Mouse (Mus musculus): Measurements from ENCODE around the gene Gm12253. TPM values are rescaled to one million over a fixed set of nuclear protein-coding genes. Genes with fewer than 3 reads are reported as not detected.

Gene Gm12253
- total RNA-seq (2014; rRNA removed) (not detected in 2 replicates), polyA plus RNA-seq (2015; fragmentation: Nextera tagmentation; extraction: Ambion mirVana) (not detected in 2 replicates)

GRCm38 (mm10) chr11:58432259-58432658 lies at the start of gene Gm12253:
Gm12253 (plus strand) TSS chr11:58432559.
- 84% methylated on average over 3 of the region's 3 CpGs for WGBS
- Histone ChIP-seq H3K36me3 (ENCODE audit: insufficient read depth, low read length) (no peaks in the 10 kb centered on the region), H3K4me3 (ENCODE audit: low read depth, low read length) (no peak within 1 kb of the TSS), H3K4me2 (ENCODE audit: low read depth, low read length, poor library complexity, severe bottlenecking) (no peak within 1 kb of the TSS), H3K4me1 (ENCODE audit: insufficient read depth, low read length) (no peaks in the 10 kb centered on the region), H3K27me3 (ENCODE audit: insufficient read depth, low read length) (no peaks in the 10 kb centered on the region), H3K27ac (ENCODE audit: low read depth, low read length) (no peak within 1 kb of the TSS), H3K9ac (replicated peaks; ENCODE audit: low read length, poor library complexity, severe bottlenecking) (no peak within 1 kb of the TSS), H3K9me3 (ENCODE audit: low read length) (no peaks in the 10 kb centered on the region)
- ATAC-seq (ENCODE audit: low FRiP score): no peak
- no peak for TF ChIP-seq CTCF (IDR thresholded peaks at IDR 0.05)
- no peak for DNase-seq (ENCODE audit: low spot score)

- no peak overlapping the region for H3K9ac ChIP-seq (replicated peaks; ENCODE audit: low read length, poor library complexity, severe bottlenecking)
- peak; percentile 75 for ATAC-seq (ENCODE audit: low FRiP score)
These were observed 32.2 kb upstream of the Gm12253 start for GRCm38 (mm10) chr11:58399985-58400645.

GRCm38 (mm10) chr11:58400655-58401054 lies 31.7 kb upstream of the Gm12253 start:
- Histone ChIP-seq H3K4me2 (ENCODE audit: low read depth, low read length, poor library complexity, severe bottlenecking) (0 out of 2 replicates have a peak overlapping the region, but pooled peaks have one; percentile 7), H3K4me1 (ENCODE audit: insufficient read depth, low read length) (no peaks in the 10 kb centered on the region)
- no peak for ATAC-seq (ENCODE audit: low FRiP score)

More at GRCm38 (mm10) chr11:58399985-58400645, 32.2 kb upstream of the Gm12253 start:
- TF ChIP-seq CTCF (IDR thresholded peaks at IDR 0.05): no peak
- H3K27ac ChIP-seq (ENCODE audit: low read depth, low read length): no peak overlapping the region
- H3K36me3 ChIP-seq (ENCODE audit: insufficient read depth, low read length): no peaks in the 10 kb centered on the region
- no peaks in the 10 kb centered on the region for H3K9me3 ChIP-seq (ENCODE audit: low read length)
- DNase-seq (ENCODE audit: low spot score): peak; percentile 33
- WGBS: 36% methylated on average over 6 of the region's 6 CpGs
- H3K4me2 ChIP-seq (ENCODE audit: low read depth, low read length, poor library complexity, severe bottlenecking): peak overlapping the region; percentile 15; the same call in 1 of the 2 replicates
- H3K4me3 ChIP-seq (ENCODE audit: low read depth, low read length): no peak overlapping the region
- H3K27me3 ChIP-seq (ENCODE audit: insufficient read depth, low read length): no peaks in the 10 kb centered on the region
- no peaks in the 10 kb centered on the region for H3K4me1 ChIP-seq (ENCODE audit: insufficient read depth, low read length)

GRCm38 (mm10) chr11:58408066-58408465 lies 24.3 kb upstream of the Gm12253 start:
- ATAC-seq (ENCODE audit: low FRiP score) (no peak), DNase-seq (ENCODE audit: low spot score) (peak; percentile 6)
- Histone ChIP-seq H3K9me3 (ENCODE audit: low read length) (no peaks in the 10 kb centered on the region), H3K36me3 (ENCODE audit: insufficient read depth, low read length) (no peaks in the 10 kb centered on the region), H3K27ac (ENCODE audit: low read depth, low read length) (no peak overlapping the region), H3K4me2 (ENCODE audit: low read depth, low read length, poor library complexity, severe bottlenecking) (no peak overlapping the region), H3K9ac (replicated peaks; ENCODE audit: low read length, poor library complexity, severe bottlenecking) (no peak overlapping the region), H3K4me3 (ENCODE audit: low read depth, low read length) (no peak overlapping the region), H3K4me1 (ENCODE audit: insufficient read depth, low read length) (no peaks in the 10 kb centered on the region), H3K27me3 (ENCODE audit: insufficient read depth, low read length) (no peaks in the 10 kb centered on the region)
- no peak for TF ChIP-seq CTCF (IDR thresholded peaks at IDR 0.05)
- 68% methylated on average over 3 of the region's 3 CpGs for WGBS

More at GRCm38 (mm10) chr11:58400655-58401054, 31.7 kb upstream of the Gm12253 start:
- 24% methylated on average over 5 of the region's 5 CpGs for WGBS
- Histone ChIP-seq H3K9ac (replicated peaks; ENCODE audit: low read length, poor library complexity, severe bottlenecking) (no peak overlapping the region), H3K9me3 (ENCODE audit: low read length) (no peaks in the 10 kb centered on the region), H3K4me3 (ENCODE audit: low read depth, low read length) (no peak overlapping the region), H3K27ac (ENCODE audit: low read depth, low read length) (no peak overlapping the region), H3K36me3 (ENCODE audit: insufficient read depth, low read length) (no peaks in the 10 kb centered on the region), H3K27me3 (ENCODE audit: insufficient read depth, low read length) (no peaks in the 10 kb centered on the region)
- DNase-seq (ENCODE audit: low spot score): peak; percentile 6
- TF ChIP-seq CTCF (IDR thresholded peaks at IDR 0.05): no peak

- DNase-seq (ENCODE audit: low spot score) (no peak), ATAC-seq (ENCODE audit: low FRiP score) (no peak)
- H3K4me2 ChIP-seq (ENCODE audit: low read depth, low read length, poor library complexity, severe bottlenecking): no peak overlapping the region
- no peaks in the 10 kb centered on the region for H3K4me1 ChIP-seq (ENCODE audit: insufficient read depth, low read length)
- no peak overlapping the region for H3K9ac ChIP-seq (replicated peaks; ENCODE audit: low read length, poor library complexity, severe bottlenecking)
- no peaks in the 10 kb centered on the region for H3K27me3 ChIP-seq (ENCODE audit: insufficient read depth, low read length)
- no peak overlapping the region for H3K27ac ChIP-seq (ENCODE audit: low read depth, low read length)
- TF ChIP-seq CTCF (IDR thresholded peaks at IDR 0.05): no peak
- H3K36me3 ChIP-seq (ENCODE audit: insufficient read depth, low read length): no peaks in the 10 kb centered on the region
- no peak overlapping the region for H3K4me3 ChIP-seq (ENCODE audit: low read depth, low read length)
- WGBS: 83% methylated on average over 3 of the region's 3 CpGs
- no peaks in the 10 kb centered on the region for H3K9me3 ChIP-seq (ENCODE audit: low read length)
These were observed 14.0 kb upstream of the Gm12253 start for GRCm38 (mm10) chr11:58418336-58418735.

- no peak for DNase-seq (ENCODE audit: low spot score)
- 64% methylated on average over 1 of the region's 1 CpGs for WGBS
- ATAC-seq (ENCODE audit: low FRiP score): no peak
- Histone ChIP-seq H3K9me3 (ENCODE audit: low read length) (no peaks in the 10 kb centered on the region), H3K36me3 (ENCODE audit: insufficient read depth, low read length) (no peaks in the 10 kb centered on the region), H3K9ac (replicated peaks; ENCODE audit: low read length, poor library complexity, severe bottlenecking) (no peak within 1 kb of the TSS), H3K27ac (ENCODE audit: low read depth, low read length) (no peak within 1 kb of the TSS), H3K4me2 (ENCODE audit: low read depth, low read length, poor library complexity, severe bottlenecking) (no peak within 1 kb of the TSS), H3K4me3 (ENCODE audit: low read depth, low read length) (no peak within 1 kb of the TSS), H3K27me3 (ENCODE audit: insufficient read depth, low read length) (no peaks in the 10 kb centered on the region), H3K4me1 (ENCODE audit: insufficient read depth, low read length) (no peaks in the 10 kb centered on the region)
- no peak for TF ChIP-seq CTCF (IDR thresholded peaks at IDR 0.05)
These were observed 11.5 kb upstream of the Gm12253 start, which contains the start of gene 1810065E05Rik for GRCm38 (mm10) chr11:58420815-58421214. 1810065E05Rik (plus strand) TSS chr11:58421111.

All from midbrain, postnatal 0 days (tissue).